Mouse (Mus musculus): ENCODE measurements around the gene Rabgap1l.

Rabgap1l gene

DNA sequence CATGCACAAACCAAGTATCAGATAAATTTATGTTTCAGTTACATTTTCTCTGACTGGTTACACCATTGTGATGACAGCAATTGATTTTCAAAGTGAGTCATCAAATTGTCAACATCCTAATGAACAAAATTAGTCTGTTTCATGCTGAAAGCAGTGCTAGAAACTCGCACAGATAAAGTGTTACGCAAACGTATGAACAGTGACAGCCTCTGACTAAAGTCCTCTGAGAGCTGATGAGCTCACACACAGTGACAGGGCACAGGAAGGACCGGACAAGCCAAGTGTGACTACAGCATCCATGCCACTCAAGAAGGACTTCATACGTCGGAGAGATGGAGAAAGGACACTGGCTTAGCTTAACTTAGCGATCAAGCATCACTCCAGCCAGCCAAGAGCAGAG is 419.7 kb downstream of the Rabgap1l start:
- no peak for TF ChIP-seq POU5F1 (IDR thresholded peaks at IDR 0.05; ENCODE audit: borderline replicate concordance, low read length)
- TF ChIP-seq NANOG (IDR thresholded peaks at IDR 0.05; ENCODE audit: borderline replicate concordance, low read length) = no peak
- no peak for TF ChIP-seq CTCF (conservative IDR thresholded peaks at IDR 0.05; ENCODE audit: low read length)

DNA sequence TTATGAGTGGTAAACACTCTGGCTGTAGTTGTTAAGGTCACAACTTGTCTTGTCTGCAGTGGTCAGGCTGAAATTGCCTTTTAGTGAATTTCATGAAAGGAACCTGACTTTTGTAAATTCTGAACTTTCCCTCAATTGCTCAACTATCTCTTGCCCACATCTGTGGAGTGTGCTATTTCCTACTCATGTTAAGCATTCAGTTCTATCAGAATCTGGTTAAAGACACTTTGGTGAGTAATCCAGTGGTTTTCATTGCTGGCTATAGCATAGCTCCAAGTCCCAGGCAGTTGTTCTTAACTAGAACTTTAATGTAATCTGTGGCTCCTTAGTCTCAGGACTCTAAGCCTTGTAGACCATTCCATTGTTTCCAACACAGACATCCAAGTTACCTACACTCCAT is 421.3 kb downstream of the Rabgap1l start:
- Histone ChIP-seq H3K36me3 (ENCODE audit: insufficient read depth, low read length) (no peaks in the 10 kb centered on the region), H3K9me3 (ENCODE audit: low read length) (no peaks in the 10 kb centered on the region), H3K4me3 (replicated peaks; ENCODE audit: low read length) (no peak overlapping the region), H3K27me3 (ENCODE audit: insufficient read depth, low read length) (no peaks in the 10 kb centered on the region), H3K4me1 (replicated peaks; ENCODE audit: low read depth, low read length) (no peaks in the 10 kb centered on the region)
- TF ChIP-seq POU5F1 (IDR thresholded peaks at IDR 0.05; ENCODE audit: borderline replicate concordance, low read length) (no peak), NANOG (IDR thresholded peaks at IDR 0.05; ENCODE audit: borderline replicate concordance, low read length) (no peak), CTCF (conservative IDR thresholded peaks at IDR 0.05; ENCODE audit: low read length) (no peak)

More for the DNA sequence above, 419.7 kb downstream of the Rabgap1l start:
- Histone ChIP-seq H3K4me3 (replicated peaks; ENCODE audit: low read length) (no peak overlapping the region), H3K36me3 (ENCODE audit: insufficient read depth, low read length) (no peaks in the 10 kb centered on the region), H3K4me1 (replicated peaks; ENCODE audit: low read depth, low read length) (no peaks in the 10 kb centered on the region), H3K9me3 (ENCODE audit: low read length) (no peaks in the 10 kb centered on the region), H3K27me3 (ENCODE audit: insufficient read depth, low read length) (no peaks in the 10 kb centered on the region)

- H3K4me1 ChIP-seq (replicated peaks; ENCODE audit: low read depth, low read length) = no peaks in the 10 kb centered on the region
- TF ChIP-seq POU5F1 (IDR thresholded peaks at IDR 0.05; ENCODE audit: borderline replicate concordance, low read length) (no peak), CTCF (conservative IDR thresholded peaks at IDR 0.05; ENCODE audit: low read length) (no peak), NANOG (IDR thresholded peaks at IDR 0.05; ENCODE audit: borderline replicate concordance, low read length) (no peak)
- H3K36me3 ChIP-seq (ENCODE audit: insufficient read depth, low read length) = no peaks in the 10 kb centered on the region
- H3K4me3 ChIP-seq (replicated peaks; ENCODE audit: low read length) = no peak overlapping the region
- no peaks in the 10 kb centered on the region for H3K27me3 ChIP-seq (ENCODE audit: insufficient read depth, low read length)
- no peaks in the 10 kb centered on the region for H3K9me3 ChIP-seq (ENCODE audit: low read length)
These were observed 422.5 kb downstream of the Rabgap1l start for GRCm38 (mm10) chr1:160370552-160370951.

DNA sequence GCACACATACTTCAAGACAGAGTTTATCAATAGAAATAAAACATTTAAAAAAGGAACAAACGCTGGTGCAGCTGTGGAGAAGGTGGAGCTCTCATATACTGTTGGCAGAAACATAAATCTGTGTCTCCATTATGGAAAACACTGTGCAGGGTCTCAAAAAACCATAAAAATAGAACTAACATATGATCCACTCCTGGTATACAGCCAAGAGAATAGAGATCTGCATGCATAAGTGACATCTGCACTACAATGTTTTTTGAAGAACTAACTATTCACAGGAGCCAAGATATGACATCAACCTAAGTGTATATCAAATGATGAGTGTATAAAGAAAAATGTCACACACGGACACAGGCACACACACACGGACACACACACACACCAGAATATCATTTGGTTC is 426.4 kb downstream of the Rabgap1l start:
- H3K36me3 ChIP-seq (ENCODE audit: insufficient read depth, low read length) = no peaks in the 10 kb centered on the region
- peaks cover 3% of the 10 kb centered on the region; the same call in 1 of the 2 replicates for H3K4me1 ChIP-seq (replicated peaks; ENCODE audit: low read depth, low read length)
- H3K27me3 ChIP-seq (ENCODE audit: insufficient read depth, low read length) = no peaks in the 10 kb centered on the region
- TF ChIP-seq NANOG (IDR thresholded peaks at IDR 0.05; ENCODE audit: borderline replicate concordance, low read length) (no peak), CTCF (conservative IDR thresholded peaks at IDR 0.05; ENCODE audit: low read length) (no peak), POU5F1 (IDR thresholded peaks at IDR 0.05; ENCODE audit: borderline replicate concordance, low read length) (no peak)
- H3K4me3 ChIP-seq (replicated peaks; ENCODE audit: low read length) = no peak overlapping the region
- H3K9me3 ChIP-seq (ENCODE audit: low read length) = no peaks in the 10 kb centered on the region

DNA sequence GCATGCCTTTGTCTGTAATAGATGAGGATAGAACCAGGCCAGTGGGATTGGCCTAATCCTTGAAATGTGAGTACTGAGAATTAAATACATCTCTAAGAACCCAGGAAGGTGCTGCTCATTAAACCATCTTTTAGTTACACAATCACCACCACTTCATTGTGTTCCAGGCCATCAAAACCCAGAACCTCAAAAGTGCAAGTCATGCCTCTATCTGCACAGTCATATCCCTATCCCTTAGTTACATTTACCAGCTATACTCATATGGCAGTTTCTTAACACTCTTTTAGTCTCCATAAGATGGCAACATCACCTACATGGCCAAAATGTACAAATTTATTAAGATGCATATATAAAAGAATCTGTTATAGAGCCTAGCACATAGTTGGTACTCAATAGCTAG is 435.7 kb downstream of the Rabgap1l start:
- TF ChIP-seq POU5F1 (IDR thresholded peaks at IDR 0.05; ENCODE audit: borderline replicate concordance, low read length) = no peak
- TF ChIP-seq CTCF (conservative IDR thresholded peaks at IDR 0.05; ENCODE audit: low read length) = no peak
- TF ChIP-seq NANOG (IDR thresholded peaks at IDR 0.05; ENCODE audit: borderline replicate concordance, low read length) = no peak
- H3K4me1 ChIP-seq (replicated peaks; ENCODE audit: low read depth, low read length) = no peaks in the 10 kb centered on the region
- H3K9me3 ChIP-seq (ENCODE audit: low read length) = no peaks in the 10 kb centered on the region
- no peaks in the 10 kb centered on the region for H3K27me3 ChIP-seq (ENCODE audit: insufficient read depth, low read length)
- H3K4me3 ChIP-seq (replicated peaks; ENCODE audit: low read length) = no peak overlapping the region
- no peaks in the 10 kb centered on the region for H3K36me3 ChIP-seq (ENCODE audit: insufficient read depth, low read length)

DNA sequence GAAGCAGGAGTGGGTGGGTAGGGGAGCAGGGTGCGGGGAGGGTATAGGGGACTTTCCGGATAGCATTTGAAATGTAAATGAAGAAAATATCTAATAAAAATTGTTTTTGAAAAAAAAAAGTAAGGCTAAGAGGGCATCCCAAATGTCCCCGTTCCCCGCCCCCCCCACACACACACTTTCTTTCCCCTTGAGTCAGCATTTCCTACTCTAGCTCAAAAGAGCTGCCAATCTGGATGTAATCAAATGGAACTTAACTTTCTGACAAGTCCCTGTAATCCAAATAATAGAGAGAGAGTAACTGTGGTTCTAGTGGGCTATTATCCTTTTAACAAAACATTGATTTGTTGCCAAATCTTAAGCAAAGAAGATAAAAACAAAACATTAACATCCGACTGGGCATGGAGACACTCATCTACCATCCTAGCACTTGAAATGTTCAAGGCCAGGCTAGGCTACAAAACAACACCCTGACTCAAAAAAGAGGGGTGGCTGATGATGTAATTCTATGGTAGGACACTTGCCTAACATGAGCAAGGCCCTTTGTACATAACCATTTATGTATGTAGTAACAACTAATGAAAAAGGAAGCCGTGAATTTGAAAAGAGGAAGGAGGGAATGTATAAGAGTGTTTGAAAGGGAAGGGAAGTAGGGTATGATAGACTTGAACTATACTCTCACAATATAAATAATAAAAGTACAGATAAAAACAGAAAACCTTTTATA is 439.1 kb downstream of the Rabgap1l start:
- TF ChIP-seq POU5F1 (IDR thresholded peaks at IDR 0.05; ENCODE audit: borderline replicate concordance, low read length) (no peak), NANOG (IDR thresholded peaks at IDR 0.05; ENCODE audit: borderline replicate concordance, low read length) (no peak), CTCF (conservative IDR thresholded peaks at IDR 0.05; ENCODE audit: low read length) (no peak)
- H3K36me3 ChIP-seq (ENCODE audit: insufficient read depth, low read length) = no peaks in the 10 kb centered on the region
- H3K4me3 ChIP-seq (replicated peaks; ENCODE audit: low read length) = no peak overlapping the region
- no peaks in the 10 kb centered on the region for H3K9me3 ChIP-seq (ENCODE audit: low read length)
- peaks cover 9% of the 10 kb centered on the region; the same call in 1 of the 2 replicates for H3K4me1 ChIP-seq (replicated peaks; ENCODE audit: low read depth, low read length)
- peaks cover 4% of the 10 kb centered on the region for H3K27me3 ChIP-seq (ENCODE audit: insufficient read depth, low read length)

- no peaks in the 10 kb centered on the region for H3K36me3 ChIP-seq (ENCODE audit: insufficient read depth, low read length)
- TF ChIP-seq POU5F1 (IDR thresholded peaks at IDR 0.05; ENCODE audit: borderline replicate concordance, low read length) = no peak
- TF ChIP-seq NANOG (IDR thresholded peaks at IDR 0.05; ENCODE audit: borderline replicate concordance, low read length) = no peak
- no peaks in the 10 kb centered on the region for H3K9me3 ChIP-seq (ENCODE audit: low read length)
- peaks cover 9% of the 10 kb centered on the region; the same call in 1 of the 2 replicates for H3K4me1 ChIP-seq (replicated peaks; ENCODE audit: low read depth, low read length)
- peaks cover 4% of the 10 kb centered on the region for H3K27me3 ChIP-seq (ENCODE audit: insufficient read depth, low read length)
- no peak overlapping the region for H3K4me3 ChIP-seq (replicated peaks; ENCODE audit: low read length)
These were observed 440.7 kb downstream of the Rabgap1l start for GRCm38 (mm10) chr1:160352309-160352708.

- H3K4me3 ChIP-seq (replicated peaks; ENCODE audit: low read length) = no peak overlapping the region
- H3K27me3 ChIP-seq (ENCODE audit: insufficient read depth, low read length) = peaks cover 4% of the 10 kb centered on the region
- TF ChIP-seq NANOG (IDR thresholded peaks at IDR 0.05; ENCODE audit: borderline replicate concordance, low read length) (no peak), CTCF (conservative IDR thresholded peaks at IDR 0.05; ENCODE audit: low read length) (no peak), POU5F1 (IDR thresholded peaks at IDR 0.05; ENCODE audit: borderline replicate concordance, low read length) (no peak)
- no peaks in the 10 kb centered on the region for H3K9me3 ChIP-seq (ENCODE audit: low read length)
- no peaks in the 10 kb centered on the region for H3K36me3 ChIP-seq (ENCODE audit: insufficient read depth, low read length)
- peaks cover 9% of the 10 kb centered on the region; the same call in 1 of the 2 replicates for H3K4me1 ChIP-seq (replicated peaks; ENCODE audit: low read depth, low read length)
These were observed 441.2 kb downstream of the Rabgap1l start for GRCm38 (mm10) chr1:160351880-160352234.

Data from E14TG2a.4 (cell line).